Mouse (Mus musculus) kidney, adult 2 months (tissue): ENCODE measurements around the gene BC025446.

Experiments
- CTCF ChIP-seq: fragments of 200-500 bp; conservative IDR thresholded peaks from 2 replicates; pipeline ENCODE4 v1.5.1; 2011; ENCODE audit warnings: low read depth, mild to moderate bottlenecking, control low read depth, low read length, moderate library complexity, mixed read lengths; ENCODE audit not compliant: insufficient read depth, insufficient read length
- POLR2A ChIP-seq: fragments of 200-500 bp; IDR thresholded peaks from one replicate; pipeline ENCODE4 v1.6.1; 2011; ENCODE audit warnings: low read depth, low read length, control low read depth

GRCm38 (mm10) chr15:75270691-75271362 is 54.7 kb downstream of the BC025446 start:
- TF ChIP-seq POLR2A (no peak), CTCF (no peak)
